Mouse (Mus musculus) G1E (cell line): ENCODE data around the gene Igfbpl1.

Experiments
- CTCF ChIP-seq: IDR thresholded peaks from 2 replicates; pipeline ENCODE4 v1.5.1; 2012; ENCODE audit warnings: low read depth, low read length, inconsistent platforms, mixed read lengths
- GATA1 ChIP-seq: IDR thresholded peaks from 2 replicates; pipeline ENCODE4 v1.6.1; 2012; ENCODE audit warnings: borderline replicate concordance, low read length, inconsistent platforms, mixed read lengths
- POLR2AphosphoS5 ChIP-seq: IDR thresholded peaks from 2 replicates; pipeline ENCODE4 v1.6.1; 2012; ENCODE audit warnings: low read depth, low read length, inconsistent platforms; ENCODE audit not compliant: insufficient replicate concordance
- TAL1 ChIP-seq: conservative IDR thresholded peaks from 2 replicates; pipeline ENCODE4 v1.6.1; 2012; ENCODE audit warnings: low read depth, low read length, inconsistent platforms, mixed read lengths

DNA sequence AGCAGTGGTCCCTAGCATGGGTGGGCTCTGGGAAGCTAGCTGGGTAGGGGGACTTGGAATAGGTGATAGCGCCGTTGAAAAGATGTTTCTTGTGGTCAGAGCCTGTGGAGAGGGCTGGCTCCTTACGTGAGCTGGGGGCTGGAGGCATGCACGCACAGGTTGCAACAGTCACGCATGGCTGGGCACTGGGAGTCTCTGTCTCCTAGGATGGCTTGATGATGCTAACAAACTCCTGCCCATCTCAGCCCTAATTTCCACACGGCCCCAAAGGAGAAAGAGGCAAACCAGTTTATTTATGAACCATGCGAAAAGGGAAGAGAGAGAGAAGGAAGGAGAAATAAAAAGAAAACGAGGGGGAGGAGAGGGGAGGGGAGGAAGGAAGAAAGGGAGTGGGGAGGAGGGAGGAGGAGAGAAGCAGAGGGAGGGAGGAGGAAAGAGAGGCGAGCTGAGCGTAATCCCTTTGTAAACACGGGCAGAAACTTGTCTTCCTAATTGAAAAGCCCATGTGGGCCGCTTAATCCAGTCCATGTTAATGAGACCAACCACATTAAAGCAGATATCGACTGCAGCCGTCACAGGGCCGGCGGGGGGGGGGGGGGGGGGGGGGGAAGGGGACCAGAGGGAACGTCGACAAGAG lies 61.0 kb downstream of the Igfbpl1 start:
- no peak for TF ChIP-seq CTCF
- no peak for TF ChIP-seq GATA1
- no peak for TF ChIP-seq POLR2AphosphoS5
- no peak for TF ChIP-seq TAL1
